Mouse (Mus musculus): ENCODE measurements around the gene Cyb561d1. TPM values are rescaled to one million over a fixed set of nuclear protein-coding genes. Genes with fewer than 3 reads are reported as not detected.
A peak's percentile ranks its signal among the peaks of the same experiment; 100 is the strongest.

Gene Cyb561d1
- polyA plus RNA-seq, 1 experiment from 2014 or later = 5.7 TPM

GRCm38 (mm10) chr3:108193686-108194085 lies 7.3 kb downstream of the Cyb561d1 start:
- no peaks in the 10 kb centered on the region for H3K27me3 ChIP-seq (replicated peaks; ENCODE audit: control insufficient read depth, insufficient read depth, low read length)
- ATAC-seq = no peak
- H3K4me3 ChIP-seq (replicated peaks; ENCODE audit: low read length) = no peak overlapping the region
- no peak overlapping the region for H3K27ac ChIP-seq (ENCODE audit: low read length)
- H3K9me3 ChIP-seq (ENCODE audit: control insufficient read depth, low read length) = no peaks in the 10 kb centered on the region
- H3K4me1 ChIP-seq (replicated peaks; ENCODE audit: control insufficient read depth, insufficient read depth, low read length) = peaks cover 31% of the 10 kb centered on the region
- H3K36me3 ChIP-seq (ENCODE audit: control insufficient read depth, insufficient read depth) = peaks cover 3% of the 10 kb centered on the region; the same call in 1 of the 2 replicates
- H3K4me2 ChIP-seq (ENCODE audit: low read length) = no peak overlapping the region
- H3K9ac ChIP-seq (replicated peaks; ENCODE audit: low read depth, low read length) = no peak overlapping the region
- WGBS = 79% methylated on average over 4 of the region's 4 CpGs

GRCm38 (mm10) chr3:108189897-108190296 lies 11.1 kb downstream of the Cyb561d1 start:
- no peaks in the 10 kb centered on the region for H3K36me3 ChIP-seq (ENCODE audit: control insufficient read depth, insufficient read depth)
- WGBS = 65% methylated on average over 5 of the region's 5 CpGs
- H3K27me3 ChIP-seq (replicated peaks; ENCODE audit: control insufficient read depth, insufficient read depth, low read length) = no peaks in the 10 kb centered on the region
- H3K4me3 ChIP-seq (replicated peaks; ENCODE audit: low read length) = no peak overlapping the region
- no peaks in the 10 kb centered on the region for H3K9me3 ChIP-seq (ENCODE audit: control insufficient read depth, low read length)
- no peak overlapping the region for H3K9ac ChIP-seq (replicated peaks; ENCODE audit: low read depth, low read length)
- H3K27ac ChIP-seq (ENCODE audit: low read length) = no peak overlapping the region
- H3K4me1 ChIP-seq (replicated peaks; ENCODE audit: control insufficient read depth, insufficient read depth, low read length) = peaks cover 28% of the 10 kb centered on the region
- no peak for ATAC-seq
- H3K4me2 ChIP-seq (ENCODE audit: low read length) = no peak overlapping the region

GRCm38 (mm10) chr3:108188716-108189490 lies 12.1 kb downstream of the Cyb561d1 start:
- 76% methylated on average over 9 of the region's 9 CpGs for WGBS
- Histone ChIP-seq H3K4me3 (replicated peaks; ENCODE audit: low read length) (no peak overlapping the region), H3K27ac (ENCODE audit: low read length) (no peak overlapping the region), H3K9me3 (ENCODE audit: control insufficient read depth, low read length) (no peaks in the 10 kb centered on the region), H3K4me1 (replicated peaks; ENCODE audit: control insufficient read depth, insufficient read depth, low read length) (peaks cover 28% of the 10 kb centered on the region), H3K36me3 (ENCODE audit: control insufficient read depth, insufficient read depth) (no peaks in the 10 kb centered on the region), H3K9ac (replicated peaks; ENCODE audit: low read depth, low read length) (no peak overlapping the region), H3K27me3 (replicated peaks; ENCODE audit: control insufficient read depth, insufficient read depth, low read length) (no peaks in the 10 kb centered on the region), H3K4me2 (ENCODE audit: low read length) (no peak overlapping the region)
- no peak for ATAC-seq

GRCm38 (mm10) chr3:108187111-108187795 lies 13.8 kb downstream of the Cyb561d1 start:
- Histone ChIP-seq H3K27me3 (replicated peaks; ENCODE audit: control insufficient read depth, insufficient read depth, low read length) (no peaks in the 10 kb centered on the region), H3K36me3 (ENCODE audit: control insufficient read depth, insufficient read depth) (no peaks in the 10 kb centered on the region), H3K27ac (ENCODE audit: low read length) (no peak overlapping the region), H3K4me3 (replicated peaks; ENCODE audit: low read length) (peak overlapping the region; percentile 74), H3K9me3 (ENCODE audit: control insufficient read depth, low read length) (no peaks in the 10 kb centered on the region), H3K9ac (replicated peaks; ENCODE audit: low read depth, low read length) (peak overlapping the region; percentile 81), H3K4me2 (ENCODE audit: low read length) (peak overlapping the region; percentile 80), H3K4me1 (replicated peaks; ENCODE audit: control insufficient read depth, insufficient read depth, low read length) (peaks cover 28% of the 10 kb centered on the region)
- WGBS = 59% methylated on average over 20 of the region's 20 CpGs
- ATAC-seq = peak; percentile 8; the same call in 1 of the 2 replicates

- no peaks in the 10 kb centered on the region for H3K9me3 ChIP-seq (ENCODE audit: control insufficient read depth, low read length)
- 1% methylated on average over 60 of the region's 100 CpGs for whole genome bisulfite sequencing
- H3K27ac ChIP-seq (ENCODE audit: low read length) = no peak within 1 kb of the TSS
- peak within 1 kb of the TSS; percentile 80 for H3K4me2 ChIP-seq (ENCODE audit: low read length)
- H3K4me1 ChIP-seq (replicated peaks; ENCODE audit: control insufficient read depth, insufficient read depth, low read length) = peaks cover 28% of the 10 kb centered on the region
- no peaks in the 10 kb centered on the region for H3K36me3 ChIP-seq (ENCODE audit: control insufficient read depth, insufficient read depth)
- peak within 1 kb of the TSS; percentile 81 for H3K9ac ChIP-seq (replicated peaks; ENCODE audit: low read depth, low read length)
- ATAC-seq = peak; percentile 64
- H3K27me3 ChIP-seq (replicated peaks; ENCODE audit: control insufficient read depth, insufficient read depth, low read length) = no peaks in the 10 kb centered on the region
- peak within 1 kb of the TSS; percentile 74 for H3K4me3 ChIP-seq (replicated peaks; ENCODE audit: low read length)
Observed at GRCm38 (mm10) chr3:108186098-108187047, 14.6 kb downstream of the Cyb561d1 start, which contains the start of gene Amigo1. Amigo1 (plus strand) TSS chr3:108186335.

GRCm38 (mm10) chr3:108185460-108186097 lies 15.4 kb downstream of the Cyb561d1 start:
- Histone ChIP-seq H3K9me3 (ENCODE audit: control insufficient read depth, low read length) (no peaks in the 10 kb centered on the region), H3K4me3 (replicated peaks; ENCODE audit: low read length) (peak overlapping the region; percentile 74), H3K9ac (replicated peaks; ENCODE audit: low read depth, low read length) (peak overlapping the region; percentile 81), H3K4me2 (ENCODE audit: low read length) (peak overlapping the region; percentile 80), H3K4me1 (replicated peaks; ENCODE audit: control insufficient read depth, insufficient read depth, low read length) (peaks cover 28% of the 10 kb centered on the region), H3K27me3 (replicated peaks; ENCODE audit: control insufficient read depth, insufficient read depth, low read length) (no peaks in the 10 kb centered on the region), H3K36me3 (ENCODE audit: control insufficient read depth, insufficient read depth) (no peaks in the 10 kb centered on the region), H3K27ac (ENCODE audit: low read length) (no peak overlapping the region)
- no peak for ATAC-seq
- WGBS = 3% methylated on average over 16 of the region's 16 CpGs

GRCm38 (mm10) chr3:108184742-108185141 lies 16.3 kb downstream of the Cyb561d1 start:
- Histone ChIP-seq H3K4me1 (replicated peaks; ENCODE audit: control insufficient read depth, insufficient read depth, low read length) (peaks cover 27% of the 10 kb centered on the region), H3K27ac (ENCODE audit: low read length) (no peak overlapping the region), H3K27me3 (replicated peaks; ENCODE audit: control insufficient read depth, insufficient read depth, low read length) (no peaks in the 10 kb centered on the region), H3K36me3 (ENCODE audit: control insufficient read depth, insufficient read depth) (no peaks in the 10 kb centered on the region), H3K9ac (replicated peaks; ENCODE audit: low read depth, low read length) (no peak overlapping the region), H3K9me3 (ENCODE audit: control insufficient read depth, low read length) (no peaks in the 10 kb centered on the region), H3K4me2 (ENCODE audit: low read length) (no peak overlapping the region), H3K4me3 (replicated peaks; ENCODE audit: low read length) (no peak overlapping the region)
- 76% methylated on average over 3 of the region's 3 CpGs for WGBS
- ATAC-seq = no peak

GRCm38 (mm10) chr3:108180514-108180913 lies 20.5 kb downstream of the Cyb561d1 start:
- Histone ChIP-seq H3K27ac (ENCODE audit: low read length) (no peak overlapping the region), H3K4me2 (ENCODE audit: low read length) (no peak overlapping the region), H3K9ac (replicated peaks; ENCODE audit: low read depth, low read length) (no peak overlapping the region), H3K9me3 (ENCODE audit: control insufficient read depth, low read length) (no peaks in the 10 kb centered on the region), H3K27me3 (replicated peaks; ENCODE audit: control insufficient read depth, insufficient read depth, low read length) (no peaks in the 10 kb centered on the region), H3K4me3 (replicated peaks; ENCODE audit: low read length) (no peak overlapping the region), H3K4me1 (replicated peaks; ENCODE audit: control insufficient read depth, insufficient read depth, low read length) (peaks cover 5% of the 10 kb centered on the region), H3K36me3 (ENCODE audit: control insufficient read depth, insufficient read depth) (no peaks in the 10 kb centered on the region)
- ATAC-seq = no peak
- 14% methylated on average over 2 of the region's 2 CpGs for WGBS

Measured in forebrain, embryonic 16.5 days (tissue).